Mouse (Mus musculus) kidney, postnatal 0 days (tissue): ENCODE data around the gene Fcgrt. TPM values are rescaled to one million over a fixed set of nuclear protein-coding genes. Genes with fewer than 3 reads are reported as not detected.
A peak's percentile ranks its signal among the peaks of the same experiment; 100 is the strongest.

Source experiments
- ATAC-seq: fragments of 200-750 bp; cut with Nextera tagmentation; replicated peaks from 2 replicates; pipeline ENCODE4 v1.8.0; 2017; ENCODE audit warnings: low read depth, moderate number of reproducible peaks, moderate TSS enrichment, moderate library complexity; ENCODE audit not compliant: low FRiP score
- DNase-seq: peaks from one replicate; pipeline ENCODE4 v3.0.0-alpha.2; 2016; ENCODE audit warnings: low spot score
- H3K27ac ChIP-seq: fragments of 300-500 bp; sonication (generic); 2 replicates; pipeline ENCODE4 v1.5.1; 2014; ENCODE audit warnings: mild to moderate bottlenecking
- H3K27me3 ChIP-seq: fragments of 300-500 bp; sonication (generic); 2 replicates; pipeline ENCODE4 v1.6.1; 2014; ENCODE audit warnings: low read length, mixed read lengths; ENCODE audit not compliant: insufficient read depth
- H3K36me3 ChIP-seq: fragments of 300-500 bp; sonication (generic); 2 replicates; pipeline ENCODE4 v1.6.1; 2014; ENCODE audit warnings: low read length, mixed read lengths; ENCODE audit not compliant: insufficient read depth
- H3K4me1 ChIP-seq: fragments of 300-500 bp; sonication (generic); replicated peaks from 2 replicates; pipeline ENCODE4 v1.6.1; 2014; ENCODE audit warnings: antibody characterized with exemption, low read length, mixed read lengths; ENCODE audit not compliant: insufficient read depth
- H3K4me2 ChIP-seq: fragments of 300-500 bp; sonication (generic); 2 replicates; pipeline ENCODE4 v1.6.1; 2014; ENCODE audit warnings: mild to moderate bottlenecking, low read length, moderate library complexity, mixed read lengths
- H3K4me3 ChIP-seq: fragments of 300-500 bp; sonication (generic); replicated peaks from 2 replicates; pipeline ENCODE4 v1.5.1; 2014; ENCODE audit warnings: low read depth, low read length
- H3K9ac ChIP-seq: fragments of 300-500 bp; sonication (generic); 2 replicates; pipeline ENCODE4 v1.6.1; 2014; ENCODE audit warnings: low read depth, low read length
- H3K9me3 ChIP-seq: fragments of 300-500 bp; sonication (generic); replicated peaks from 2 replicates; pipeline ENCODE4 v1.6.1; 2016; ENCODE audit warnings: low read length, inconsistent platforms, mixed read lengths
- CTCF ChIP-seq: IDR thresholded peaks from 2 replicates; pipeline ENCODE4 v1.5.1; 2016; ENCODE audit warnings: antibody characterized with exemption, low read depth, mild to moderate bottlenecking, moderate library complexity
- WGBS: fragments of 180-500 bp; shearing (Covaris S2); extraction: QIAGEN DNeasy Blood & Tissue Kit; methylation state at CpG from one replicate; pipeline ENCODE4 v1.1.7; 2014; 5-methylcytosine and 5-hydroxymethylcytosine counted together
- polyA plus RNA-seq: library from polyadenylated mRNA; unstranded; fragments of >200 nt; fragmentation: Nextera tagmentation; extraction: Ambion mirVana; gene quantifications from 2 replicates; pipeline ENCODE4 v1.2.1, GENCODE M21; 2015

The Fcgrt gene
- polyA plus RNA-seq, 1 experiment from 2014 or later, result 145 TPM

DNA sequence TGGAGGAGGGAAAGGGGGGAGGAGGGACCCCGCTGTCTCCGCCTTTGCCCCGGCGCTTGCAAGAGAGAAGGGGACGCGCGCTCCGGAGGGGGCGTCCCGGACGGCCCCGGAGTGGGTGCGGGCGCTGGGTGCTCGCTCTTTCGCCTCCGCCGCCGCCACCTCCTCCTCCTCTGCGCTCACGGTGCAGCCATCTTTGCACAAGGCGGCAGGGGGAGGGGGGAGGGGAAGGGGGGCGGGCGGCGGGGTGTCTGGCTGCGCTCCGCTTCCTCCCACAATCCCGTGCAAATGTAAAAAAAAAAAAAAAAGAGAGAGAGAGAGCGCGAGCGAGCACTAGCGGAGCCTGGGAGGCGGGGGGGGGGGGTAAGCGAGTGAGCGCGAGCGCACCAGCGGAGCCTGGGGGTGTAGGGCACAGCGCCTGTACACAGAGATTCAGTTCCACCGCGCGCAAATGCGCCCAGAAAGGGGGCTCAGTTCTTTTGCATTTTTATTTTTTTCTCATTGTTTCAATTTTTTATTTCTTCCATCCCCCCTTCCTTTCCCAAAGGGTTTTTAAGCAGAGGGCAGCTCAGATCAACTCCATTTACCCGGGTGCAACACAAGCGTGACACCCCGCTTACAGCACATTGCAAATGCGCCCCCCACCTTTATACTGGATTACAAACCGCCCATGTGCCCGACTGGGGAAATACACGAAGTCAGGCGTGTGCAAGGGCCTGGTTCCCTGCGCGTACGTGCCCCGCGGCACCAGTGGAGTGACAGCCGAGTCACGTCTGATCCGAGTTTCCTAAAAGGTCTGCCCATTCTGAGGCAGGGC, 50.3 kb downstream of the Fcgrt start:
- no peak for TF ChIP-seq CTCF
- 0% methylated on average over 38 of the region's 59 CpGs for WGBS
- peak overlapping the region; percentile 98 for H3K27ac ChIP-seq
- H3K9ac ChIP-seq, result peak overlapping the region; percentile 90
- no peaks in the 10 kb centered on the region for H3K9me3 ChIP-seq
- peak overlapping the region; percentile 69 for H3K4me3 ChIP-seq
- DNase-seq (peak; percentile 87), ATAC-seq (peak; percentile 26)
- no peaks in the 10 kb centered on the region for H3K27me3 ChIP-seq
- H3K4me1 ChIP-seq, result 0 out of 2 replicates have a peak, but pooled peaks cover 10% of the 10 kb centered on the region
- peaks cover 15% of the 10 kb centered on the region for H3K36me3 ChIP-seq
- H3K4me2 ChIP-seq, result peak overlapping the region; percentile 95

DNA sequence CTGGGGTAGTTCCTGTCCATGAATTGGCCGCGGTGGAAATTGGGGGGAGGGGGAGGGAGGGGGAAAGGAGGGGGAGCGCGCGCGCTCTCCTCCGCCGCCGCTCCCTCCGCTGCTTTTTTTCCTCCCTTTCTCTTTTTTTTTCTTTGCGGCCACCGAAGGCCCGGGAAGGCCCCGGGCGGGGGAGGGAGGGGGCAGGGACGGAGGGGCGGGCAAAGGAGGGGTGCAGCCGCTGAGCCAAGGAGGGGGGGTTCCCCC, 50.9 kb downstream of the Fcgrt start, which contains the start of gene Prr12:
Prr12 (minus strand) TSS at position 20 of the 255 bp plus-strand sequence.
- Histone ChIP-seq H3K9me3 (no peaks in the 10 kb centered on the region), H3K4me1 (0 out of 2 replicates have a peak, but pooled peaks cover 10% of the 10 kb centered on the region), H3K27me3 (no peaks in the 10 kb centered on the region), H3K4me3 (peak within 1 kb of the TSS; percentile 69), H3K9ac (peak within 1 kb of the TSS; percentile 90), H3K27ac (peak within 1 kb of the TSS; percentile 98), H3K4me2 (peak within 1 kb of the TSS; percentile 95), H3K36me3 (peaks cover 21% of the 10 kb centered on the region)
- ATAC-seq (no peak), DNase-seq (no peak)
- TF ChIP-seq CTCF, result no peak
- WGBS, result 0% methylated on average over 10 of the region's 18 CpGs

DNA sequence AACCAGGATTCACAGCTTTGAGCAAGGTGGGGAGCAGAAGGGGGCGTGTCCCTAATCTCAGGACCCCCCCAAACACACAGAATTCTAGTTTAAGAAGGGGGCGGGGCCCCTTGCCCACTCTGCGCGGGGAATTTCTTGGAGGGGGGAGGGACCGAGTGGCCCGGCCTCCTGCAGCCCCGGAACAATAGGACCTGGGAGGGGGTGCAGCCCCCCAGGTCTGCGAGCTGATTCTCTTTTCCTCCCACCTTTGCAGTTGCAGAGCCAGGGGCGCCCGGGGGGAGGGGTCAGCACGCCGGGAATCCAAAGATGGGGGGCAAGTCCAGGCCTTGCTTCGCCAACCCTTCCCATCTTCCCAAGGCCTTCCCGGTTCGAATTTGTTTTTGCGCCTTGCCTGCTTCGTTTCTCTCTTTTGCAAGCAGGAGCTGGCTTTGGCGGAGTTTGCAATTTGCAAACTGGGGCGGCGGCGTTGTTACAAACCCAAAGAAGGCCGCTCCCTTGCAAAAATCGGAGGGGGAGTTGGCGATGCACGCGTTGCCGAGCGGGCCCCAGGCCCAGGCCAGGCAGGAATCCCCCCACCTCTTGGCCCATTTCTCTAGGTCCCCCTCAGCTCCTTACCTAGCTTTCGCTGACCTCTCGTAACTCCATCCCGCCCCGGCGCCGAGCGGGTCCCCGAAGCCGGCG, 51.3 kb downstream of the Fcgrt start:
- ATAC-seq (no peak), DNase-seq (peak; percentile 42)
- no peaks in the 10 kb centered on the region for H3K9me3 ChIP-seq
- H3K4me3 ChIP-seq, result peak overlapping the region; percentile 69
- under 1% methylated on average over 36 of the region's 38 CpGs for WGBS
- no peak for TF ChIP-seq CTCF
- H3K4me1 ChIP-seq, result 0 out of 2 replicates have a peak, but pooled peaks cover 10% of the 10 kb centered on the region
- peak overlapping the region; percentile 90 for H3K9ac ChIP-seq
- peaks cover 25% of the 10 kb centered on the region for H3K36me3 ChIP-seq
- peak overlapping the region; percentile 98 for H3K27ac ChIP-seq
- H3K4me2 ChIP-seq, result peak overlapping the region; percentile 95
- no peaks in the 10 kb centered on the region for H3K27me3 ChIP-seq

GRCm38 (mm10) chr7:45051601-45051974, 52.1 kb downstream of the Fcgrt start:
- 2% methylated on average over 13 of the region's 13 CpGs for WGBS
- ATAC-seq, result no peak

DNA sequence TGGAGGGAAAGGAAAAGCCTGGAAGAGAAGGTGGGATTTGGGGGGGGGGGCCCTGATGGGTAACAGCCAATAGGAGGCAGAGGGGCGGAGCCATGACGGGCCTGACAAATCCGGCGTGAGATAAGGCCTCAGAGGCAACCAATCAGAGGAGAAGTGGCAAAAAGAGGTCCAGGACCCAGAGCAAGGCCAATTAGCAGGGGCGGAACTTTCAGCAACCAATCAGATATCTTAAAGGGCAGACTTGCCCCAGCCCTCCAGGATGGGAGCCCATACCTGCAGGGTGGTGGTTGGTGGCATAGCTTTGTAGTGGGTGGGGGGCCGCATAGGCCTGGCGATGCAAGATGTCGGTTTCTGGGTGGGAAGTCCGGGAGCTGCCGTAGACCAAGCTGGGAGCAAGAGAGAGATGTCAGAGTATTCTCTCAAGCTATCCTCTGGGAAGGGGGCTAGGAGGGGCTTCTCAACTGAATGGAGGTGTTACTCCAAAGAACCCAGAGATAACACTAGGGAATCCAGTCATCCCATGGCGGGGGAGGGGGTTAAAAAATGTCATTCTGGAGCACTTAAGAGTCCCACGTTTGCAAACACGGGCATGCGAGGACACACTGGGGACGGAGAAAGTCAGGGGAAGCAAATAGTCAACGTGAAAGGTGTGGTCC, 52.6 kb downstream of the Fcgrt start:
- peak overlapping the region; percentile 98; the same call in 1 of the 2 replicates for H3K27ac ChIP-seq
- peak; percentile 98 for DNase-seq
- peak overlapping the region; percentile 95 for H3K4me2 ChIP-seq
- H3K9ac ChIP-seq, result peak overlapping the region; percentile 90
- peak; percentile 41 for ATAC-seq
- H3K4me3 ChIP-seq, result peak overlapping the region; percentile 69
- no peaks in the 10 kb centered on the region for H3K9me3 ChIP-seq
- H3K4me1 ChIP-seq, result 0 out of 2 replicates have a peak, but pooled peaks cover 10% of the 10 kb centered on the region
- TF ChIP-seq CTCF, result no peak
- no peaks in the 10 kb centered on the region for H3K27me3 ChIP-seq
- H3K36me3 ChIP-seq, result peaks cover 36% of the 10 kb centered on the region
- WGBS, result 5% methylated on average over 15 of the region's 16 CpGs

More at GRCm38 (mm10) chr7:45051601-45051974, 52.1 kb downstream of the Fcgrt start:
- Histone ChIP-seq H3K4me3 (peak overlapping the region; percentile 69), H3K4me2 (peak overlapping the region; percentile 95), H3K4me1 (0 out of 2 replicates have a peak, but pooled peaks cover 10% of the 10 kb centered on the region), H3K36me3 (peaks cover 33% of the 10 kb centered on the region), H3K27me3 (no peaks in the 10 kb centered on the region), H3K27ac (peak overlapping the region; percentile 98), H3K9me3 (no peaks in the 10 kb centered on the region), H3K9ac (peak overlapping the region; percentile 90)
- no peak for DNase-seq
- TF ChIP-seq CTCF, result no peak

GRCm38 (mm10) chr7:45048923-45049657, 54.6 kb downstream of the Fcgrt start:
- Histone ChIP-seq H3K27me3 (no peaks in the 10 kb centered on the region), H3K27ac (no peak overlapping the region), H3K4me1 (0 out of 2 replicates have a peak, but pooled peaks cover 6% of the 10 kb centered on the region), H3K4me3 (no peak overlapping the region), H3K9me3 (no peaks in the 10 kb centered on the region), H3K9ac (no peak overlapping the region), H3K4me2 (no peak overlapping the region), H3K36me3 (peaks cover 44% of the 10 kb centered on the region)
- ATAC-seq (no peak), DNase-seq (no peak)
- no peak for TF ChIP-seq CTCF
- WGBS, result 90% methylated on average over 22 of the region's 23 CpGs
